Mouse (Mus musculus) liver, postnatal 0 days (tissue): ENCODE measurements around the gene Ptprq. TPM values are rescaled to one million over a fixed set of nuclear protein-coding genes. Genes with fewer than 3 reads are reported as not detected.

ENCODE experiments used
- ATAC-seq: fragments of 200-750 bp; cut with Nextera tagmentation; 2 replicates; pipeline ENCODE4 v1.8.0; 2017; ENCODE audit warnings: mild to moderate bottlenecking, moderate library complexity
- DNase-seq: peaks from one replicate; pipeline ENCODE4 v3.0.0-alpha.2; 2016
- H3K27ac ChIP-seq: fragments of 300-500 bp; sonication (generic); 2 replicates; pipeline ENCODE4 v1.5.1; 2014; ENCODE audit warnings: antibody characterized with exemption, moderate library complexity, mild to moderate bottlenecking, low read depth
- H3K27me3 ChIP-seq: fragments of 300-500 bp; sonication (generic); 2 replicates; pipeline ENCODE4 v1.6.1; 2014; ENCODE audit warnings: low read length, control low read depth, mixed read lengths; ENCODE audit not compliant: insufficient read depth
- H3K36me3 ChIP-seq: fragments of 300-500 bp; sonication (generic); replicated peaks from 2 replicates; pipeline ENCODE4 v1.6.1; 2014; ENCODE audit warnings: mild to moderate bottlenecking, control low read depth, low read length, moderate library complexity, mixed read lengths; ENCODE audit not compliant: insufficient read depth
- H3K4me1 ChIP-seq: fragments of 300-500 bp; sonication (generic); 2 replicates; pipeline ENCODE4 v1.6.1; 2014; ENCODE audit warnings: antibody characterized with exemption, mild to moderate bottlenecking, control low read depth; ENCODE audit not compliant: insufficient read depth
- H3K4me2 ChIP-seq: fragments of 300-500 bp; sonication (generic); 2 replicates; pipeline ENCODE4 v1.6.1; 2014; ENCODE audit warnings: low read depth, mild to moderate bottlenecking, low read length, moderate library complexity, mixed read lengths
- H3K4me3 ChIP-seq: fragments of 300-500 bp; sonication (generic); 2 replicates; pipeline ENCODE4 v1.5.1; 2014; ENCODE audit warnings: low read depth, low read length
- H3K9ac ChIP-seq: fragments of 300-500 bp; sonication (generic); replicated peaks from 2 replicates; pipeline ENCODE4 v1.6.1; 2014; ENCODE audit warnings: mild to moderate bottlenecking, moderate library complexity
- H3K9me3 ChIP-seq: fragments of 300-500 bp; sonication (generic); 2 replicates; pipeline ENCODE4 v1.6.1; 2016; ENCODE audit warnings: mild to moderate bottlenecking, control low read depth, low read length, mixed read lengths
- CTCF ChIP-seq: sonication (generic); IDR thresholded peaks from 2 replicates; pipeline ENCODE4 v1.5.1; 2016; ENCODE audit warnings: antibody characterized with exemption, low read depth
- EP300 ChIP-seq: IDR thresholded peaks from 2 replicates; pipeline ENCODE4 v1.6.1; 2016; ENCODE audit warnings: antibody characterized with exemption, low read depth, mild to moderate bottlenecking
- WGBS: fragments of 180-500 bp; shearing (Covaris S2); extraction: QIAGEN DNeasy Blood & Tissue Kit; methylation state at CpG from one replicate; pipeline ENCODE4 v1.1.7; 2014; ENCODE audit not compliant: insufficient replicate concordance; 5-methylcytosine and 5-hydroxymethylcytosine counted together
- polyA plus RNA-seq: library from polyadenylated mRNA; unstranded; fragments of >200 nt; fragmentation: Nextera tagmentation; extraction: Ambion mirVana; gene quantifications from 2 replicates; pipeline ENCODE4 v1.2.1, GENCODE M21; 2015

The Ptprq gene
- polyA plus RNA-seq, 1 experiment from 2014 or later: not detected

DNA sequence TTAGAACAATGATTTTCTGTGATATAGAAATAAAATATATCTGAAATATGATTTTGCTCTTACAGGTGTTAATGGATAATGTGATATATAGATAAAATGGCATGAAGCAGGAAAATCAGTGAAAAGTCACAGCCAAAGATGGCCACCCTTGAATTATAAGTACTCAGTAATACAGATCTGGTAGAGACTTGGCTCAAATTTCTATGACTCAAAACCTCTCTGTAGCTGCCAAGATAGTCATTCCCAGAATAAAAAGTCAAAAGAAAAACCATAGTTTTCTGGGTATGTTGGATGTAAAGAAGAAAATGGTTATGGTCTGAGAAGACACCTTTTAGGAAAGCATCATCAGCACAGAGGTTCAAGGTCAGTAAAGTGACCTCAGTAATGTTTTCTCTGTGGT is 159.0 kb downstream of the Ptprq start:
- Histone ChIP-seq H3K27ac (no peak overlapping the region), H3K27me3 (no peaks in the 10 kb centered on the region), H3K4me3 (no peak overlapping the region), H3K9me3 (no peaks in the 10 kb centered on the region), H3K36me3 (no peaks in the 10 kb centered on the region), H3K4me2 (no peak overlapping the region), H3K9ac (no peak overlapping the region), H3K4me1 (no peaks in the 10 kb centered on the region)
- no peak for DNase-seq
- no peak for ATAC-seq
- TF ChIP-seq CTCF: no peak
- no peak for TF ChIP-seq EP300

DNA sequence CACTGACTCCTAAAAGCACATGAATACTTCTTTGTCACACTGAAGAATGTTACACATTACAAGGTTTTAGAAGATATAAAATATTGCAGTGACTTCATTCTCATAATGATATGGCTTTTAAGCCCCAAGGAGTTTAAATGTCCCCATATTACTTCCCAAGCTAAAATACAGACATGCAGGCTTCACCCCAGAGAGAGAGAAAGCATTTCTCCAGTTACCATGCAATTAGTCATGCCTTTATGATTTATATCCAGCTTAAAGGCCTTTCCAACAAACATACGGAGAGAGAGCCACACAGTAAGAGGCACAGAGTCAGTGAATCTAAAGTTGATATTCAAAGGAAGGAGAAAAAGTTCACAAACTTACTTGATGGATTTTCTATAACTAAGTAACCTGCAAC is 176.8 kb downstream of the Ptprq start:
- Histone ChIP-seq H3K4me3 (no peak overlapping the region), H3K4me1 (no peaks in the 10 kb centered on the region), H3K27ac (no peak overlapping the region), H3K9me3 (no peaks in the 10 kb centered on the region), H3K27me3 (no peaks in the 10 kb centered on the region), H3K4me2 (no peak overlapping the region), H3K36me3 (no peaks in the 10 kb centered on the region), H3K9ac (no peak overlapping the region)
- WGBS: 58% methylated on average over 1 of the region's 1 CpGs
- ATAC-seq: no peak
- TF ChIP-seq EP300 (no peak), CTCF (no peak)
- DNase-seq: no peak

DNA sequence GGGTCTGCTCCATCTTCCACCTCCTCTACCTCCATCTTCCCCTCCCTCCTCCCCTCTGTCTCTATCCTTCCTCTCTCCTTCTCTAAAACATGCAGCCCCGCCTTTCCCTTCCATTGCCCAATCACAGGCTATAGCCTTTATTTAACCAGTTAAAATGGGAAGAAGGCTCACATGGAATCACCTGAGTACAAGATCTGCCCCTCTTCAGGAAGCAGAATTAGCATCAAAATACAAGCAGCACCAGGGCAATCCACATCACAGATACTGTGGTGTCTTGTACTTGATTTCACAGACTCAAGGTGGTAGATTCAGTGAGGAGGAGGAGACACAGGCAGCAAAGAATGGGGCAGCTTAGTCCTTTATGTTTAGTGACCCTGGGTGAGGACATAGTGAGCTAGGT is 191.1 kb downstream of the Ptprq start:
- WGBS: 67% methylated on average over 1 of the region's 1 CpGs
- Histone ChIP-seq H3K27me3 (no peaks in the 10 kb centered on the region), H3K9me3 (no peaks in the 10 kb centered on the region), H3K4me1 (no peaks in the 10 kb centered on the region), H3K36me3 (no peaks in the 10 kb centered on the region), H3K27ac (no peak overlapping the region), H3K9ac (no peak overlapping the region), H3K4me2 (no peak overlapping the region), H3K4me3 (no peak overlapping the region)
- no peak for DNase-seq
- no peak for TF ChIP-seq EP300
- TF ChIP-seq CTCF: no peak
- ATAC-seq: no peak

DNA sequence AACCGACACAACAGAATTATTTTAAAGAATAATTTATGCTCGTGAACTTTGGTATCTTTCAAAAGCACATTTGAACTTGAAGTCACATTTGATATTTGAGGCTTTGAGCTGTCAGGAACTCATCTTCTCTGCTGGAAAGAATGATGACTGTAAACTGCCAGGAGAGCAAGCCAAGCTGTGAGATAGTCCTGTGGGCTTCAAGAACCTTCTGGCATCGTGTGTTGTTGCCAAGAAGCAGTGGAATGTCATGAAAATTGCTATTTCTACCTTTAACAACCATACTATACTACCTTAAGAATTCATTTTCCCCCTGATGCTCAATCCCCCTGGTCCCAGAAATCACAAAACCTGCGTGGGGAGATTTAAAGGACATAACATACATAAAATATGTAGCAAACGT is 200.6 kb downstream of the Ptprq start:
- Histone ChIP-seq H3K27ac (no peak overlapping the region), H3K9ac (no peak overlapping the region), H3K9me3 (no peaks in the 10 kb centered on the region), H3K4me2 (no peak overlapping the region), H3K27me3 (no peaks in the 10 kb centered on the region), H3K4me1 (no peaks in the 10 kb centered on the region), H3K4me3 (no peak overlapping the region), H3K36me3 (no peaks in the 10 kb centered on the region)
- DNase-seq (no peak), ATAC-seq (no peak)
- TF ChIP-seq CTCF (no peak), EP300 (no peak)
- 64% methylated on average over 5 of the region's 5 CpGs for WGBS

DNA sequence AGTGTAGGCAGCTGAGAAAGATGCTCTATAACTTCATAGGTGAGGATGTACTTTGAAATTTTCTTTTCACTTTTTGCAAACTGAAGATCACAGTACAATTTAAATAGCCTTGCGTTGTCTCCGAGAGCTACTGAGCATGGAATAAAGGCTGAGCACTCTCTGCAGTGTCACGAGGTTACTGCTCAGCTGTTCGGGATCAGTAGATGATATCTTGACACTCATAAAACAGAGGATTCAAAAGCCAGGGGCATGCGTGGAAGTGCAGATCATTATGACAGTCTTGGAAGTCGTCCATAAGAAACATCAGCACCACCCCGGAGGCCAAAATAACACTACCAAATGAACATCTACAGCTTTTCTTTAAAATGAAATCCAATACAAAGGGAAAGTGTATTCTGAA is 203.2 kb downstream of the Ptprq start:
- Histone ChIP-seq H3K9me3 (no peaks in the 10 kb centered on the region), H3K27ac (no peak overlapping the region), H3K4me1 (no peaks in the 10 kb centered on the region), H3K27me3 (no peaks in the 10 kb centered on the region), H3K9ac (no peak overlapping the region), H3K4me2 (no peak overlapping the region), H3K36me3 (no peaks in the 10 kb centered on the region), H3K4me3 (no peak overlapping the region)
- ATAC-seq: no peak
- no peak for DNase-seq
- WGBS: 74% methylated on average over 7 of the region's 7 CpGs
- TF ChIP-seq CTCF (no peak), EP300 (no peak)

DNA sequence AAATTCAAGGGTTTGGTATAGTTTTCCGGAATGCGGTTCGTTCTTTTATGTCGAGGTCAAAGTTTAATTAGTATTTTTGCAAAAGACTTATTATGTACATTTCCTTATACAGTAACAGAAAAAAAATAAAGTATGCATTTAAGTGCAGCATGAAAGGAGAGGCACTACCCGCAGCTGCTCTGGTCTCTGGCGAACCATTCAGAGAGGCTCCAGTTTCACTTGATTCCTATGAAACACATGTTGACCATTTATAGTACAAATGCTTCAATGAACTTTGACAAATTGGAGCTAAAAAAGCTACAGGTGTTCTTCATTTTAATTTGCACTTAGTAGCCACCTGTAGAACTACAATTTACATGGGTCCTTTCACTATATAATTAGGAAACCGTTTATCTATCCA is 205.1 kb downstream of the Ptprq start:
- 84% methylated on average over 7 of the region's 7 CpGs for WGBS
- no peak overlapping the region for H3K4me3 ChIP-seq
- H3K27me3 ChIP-seq: no peaks in the 10 kb centered on the region
- H3K4me2 ChIP-seq: no peak overlapping the region
- H3K4me1 ChIP-seq: no peaks in the 10 kb centered on the region
- ATAC-seq (no peak), DNase-seq (no peak)
- H3K9ac ChIP-seq: no peak overlapping the region
- H3K27ac ChIP-seq: no peak overlapping the region
- TF ChIP-seq EP300 (no peak), CTCF (no peak)
- H3K36me3 ChIP-seq: no peaks in the 10 kb centered on the region
- no peaks in the 10 kb centered on the region for H3K9me3 ChIP-seq

DNA sequence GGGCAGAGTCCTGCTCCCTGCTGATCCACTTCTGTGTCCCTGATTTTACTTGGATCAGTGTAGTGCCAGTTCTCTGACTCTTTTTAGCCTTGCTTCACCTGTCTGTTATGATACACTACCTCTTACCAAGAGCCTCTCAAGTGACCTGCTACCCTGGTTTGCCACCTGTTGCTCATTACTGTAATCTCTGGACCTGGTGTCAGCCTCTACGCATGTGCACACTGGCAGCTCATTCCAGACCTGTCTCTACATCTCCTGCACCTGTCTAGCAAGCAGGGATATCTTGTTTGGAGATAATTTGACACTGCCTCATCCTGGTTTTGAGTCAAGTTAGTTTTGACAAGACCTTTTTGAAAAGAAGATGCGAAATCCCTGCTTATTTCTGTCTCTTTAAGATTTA is 213.5 kb downstream of the Ptprq start:
- Histone ChIP-seq H3K27ac (no peak overlapping the region), H3K4me2 (no peak overlapping the region), H3K27me3 (no peaks in the 10 kb centered on the region), H3K9me3 (no peaks in the 10 kb centered on the region), H3K4me3 (no peak overlapping the region), H3K36me3 (no peaks in the 10 kb centered on the region), H3K9ac (no peak overlapping the region), H3K4me1 (no peaks in the 10 kb centered on the region)
- ATAC-seq (no peak), DNase-seq (no peak)
- TF ChIP-seq CTCF (no peak), EP300 (no peak)
- 66% methylated on average over 2 of the region's 2 CpGs for WGBS
